Mouse (Mus musculus) myocyte (in vitro differentiated cells): Measurements from ENCODE around the gene Akr1c14. TPM values are rescaled to one million over a fixed set of nuclear protein-coding genes. Genes with fewer than 3 reads are reported as not detected.

ENCODE experiments used
- H3K27me3 ChIP-seq: one replicate; pipeline ENCODE4 v1.6.1; 2011; ENCODE audit not compliant: control insufficient read depth, insufficient read depth, insufficient read length
- H3K36me3 ChIP-seq: one replicate; pipeline ENCODE4 v1.6.1; 2011; ENCODE audit not compliant: control insufficient read depth, insufficient read depth
- H3K4me2 ChIP-seq: one replicate; pipeline ENCODE4 v1.6.1; 2011; ENCODE audit warnings: low read depth, control low read depth
- H3K4me3 ChIP-seq: one replicate; pipeline ENCODE4 v1.5.1; 2011; ENCODE audit warnings: mild to moderate bottlenecking, control low read depth, moderate library complexity
- H3K79me2 ChIP-seq: one replicate; pipeline ENCODE4 v1.6.1; 2011; ENCODE audit not compliant: control insufficient read depth, insufficient read depth
- H3ac ChIP-seq: one replicate; pipeline ENCODE4 v1.6.1; 2011; ENCODE audit not compliant: control insufficient read depth, insufficient read length
- CEBPB ChIP-seq: IDR thresholded peaks from 2 replicates; pipeline ENCODE4 v1.6.1; 2011; ENCODE audit warnings: mild to moderate bottlenecking, moderate library complexity; ENCODE audit not compliant: poor library complexity, insufficient read depth, severe bottlenecking
- E2F4 ChIP-seq: IDR thresholded peaks from one replicate; pipeline ENCODE4 v1.6.1; 2011; ENCODE audit warnings: mild to moderate bottlenecking, control low read depth, moderate library complexity; ENCODE audit not compliant: insufficient read depth
- MAX ChIP-seq: IDR thresholded peaks from one replicate; pipeline ENCODE4 v1.6.1; 2011; ENCODE audit warnings: low read depth, mild to moderate bottlenecking, control low read depth
- MYOD1 ChIP-seq, 3 experiments: IDR thresholded peaks; one replicate each; pipeline ENCODE4 v1.6.1; 2011; ENCODE audit warnings: control low read depth in 2 of 3, low read depth in 2 of 3, mild to moderate bottlenecking in 2 of 3, moderate library complexity in 1 of 3; ENCODE audit not compliant: insufficient read length in 2 of 3, control insufficient read depth in 1 of 3
- MYOG ChIP-seq, 3 experiments: IDR thresholded peaks; one replicate each; pipeline ENCODE4 v1.6.1; 2011; ENCODE audit warnings: control low read depth in 2 of 3, low read depth in 2 of 3, mild to moderate bottlenecking in 2 of 3; ENCODE audit not compliant: insufficient read length in 2 of 3, control insufficient read depth in 1 of 3, insufficient read depth in 1 of 3
- POLR2A ChIP-seq: IDR thresholded peaks from one replicate; pipeline ENCODE4 v1.6.1; 2011; ENCODE audit warnings: low read depth, mild to moderate bottlenecking, control low read depth, moderate library complexity; ENCODE audit not compliant: insufficient read length
- POLR2AphosphoS2 ChIP-seq: IDR thresholded peaks from one replicate; pipeline ENCODE4 v1.6.1; 2011; ENCODE audit warnings: low read depth, control low read depth; ENCODE audit not compliant: insufficient read length
- REST ChIP-seq: IDR thresholded peaks from one replicate; pipeline ENCODE4 v1.6.1; 2011; ENCODE audit warnings: mild to moderate bottlenecking, control low read depth, moderate library complexity; ENCODE audit not compliant: insufficient read depth, insufficient read length
- SRF ChIP-seq: IDR thresholded peaks from one replicate; pipeline ENCODE4 v1.6.1; 2011; ENCODE audit warnings: low read depth; ENCODE audit not compliant: control insufficient read depth, insufficient read length
- TCF12 ChIP-seq: IDR thresholded peaks from one replicate; pipeline ENCODE4 v1.6.1; 2011; ENCODE audit warnings: mild to moderate bottlenecking, control low read depth; ENCODE audit not compliant: poor library complexity, insufficient read depth, severe bottlenecking
- TCF3 ChIP-seq: IDR thresholded peaks from one replicate; pipeline ENCODE4 v1.6.1; 2011; ENCODE audit warnings: low read depth, control low read depth; ENCODE audit not compliant: insufficient read length
- USF1 ChIP-seq: IDR thresholded peaks from one replicate; pipeline ENCODE4 v1.6.1; 2011; ENCODE audit warnings: low read depth, mild to moderate bottlenecking, control low read depth, moderate library complexity
- polyA plus RNA-seq: library from polyadenylated mRNA; unstranded; fragments of >200 nt; fragmentation: generic; extraction: Trizol; gene quantifications from one replicate; pipeline ENCODE4 v1.2.1, GENCODE M21; 2012; ENCODE audit warnings: missing spikeins

Akr1c14 gene
- 0.05 TPM for polyA plus RNA-seq

GRCm38 (mm10) chr13:4048719-4049118 lies at the start of gene Akr1c14:
Gene Akr1c14 (plus strand): TSS chr13:4049011.
- TF ChIP-seq REST, result no peak
- TF ChIP-seq USF1, result no peak
- no peak for TF ChIP-seq E2F4
- no peak for TF ChIP-seq POLR2A
- no peak for TF ChIP-seq MYOG (IDR thresholded peaks at IDR 0.05; ENCODE audit: control insufficient read depth in 1 of 3, insufficient read depth in 1 of 3, insufficient read length in 2 of 3, low read depth in 2 of 3)
- TF ChIP-seq TCF3, result no peak
- TF ChIP-seq TCF12, result no peak
- no peaks in the 10 kb centered on the region for H3K79me2 ChIP-seq
- no peak within 1 kb of the TSS for H3K4me3 ChIP-seq
- no peak within 1 kb of the TSS for H3ac ChIP-seq
- H3K36me3 ChIP-seq, result no peaks in the 10 kb centered on the region
- no peak within 1 kb of the TSS for H3K4me2 ChIP-seq
- H3K27me3 ChIP-seq, result no peaks in the 10 kb centered on the region

- no peaks in the 10 kb centered on the region for H3K27me3 ChIP-seq
- no peak overlapping the region for H3K4me2 ChIP-seq
- no peak for TF ChIP-seq POLR2AphosphoS2
- TF ChIP-seq POLR2A, result no peak
- no peak for TF ChIP-seq REST
- TF ChIP-seq TCF3, result no peak
- no peak for TF ChIP-seq MYOD1 (IDR thresholded peaks at IDR 0.05; ENCODE audit: control insufficient read depth in 1 of 3, insufficient read length in 2 of 3, low read depth in 2 of 3)
- TF ChIP-seq TCF12, result no peak
- TF ChIP-seq E2F4, result no peak
- no peak for TF ChIP-seq SRF
- no peak for TF ChIP-seq USF1
- no peak for TF ChIP-seq MAX
- TF ChIP-seq CEBPB, result no peak
- no peak for TF ChIP-seq MYOG (IDR thresholded peaks at IDR 0.05; ENCODE audit: control insufficient read depth in 1 of 3, insufficient read depth in 1 of 3, insufficient read length in 2 of 3, low read depth in 2 of 3)
- no peaks in the 10 kb centered on the region for H3K36me3 ChIP-seq
- H3ac ChIP-seq, result no peak overlapping the region
- no peak overlapping the region for H3K4me3 ChIP-seq
- no peaks in the 10 kb centered on the region for H3K79me2 ChIP-seq
Measured at GRCm38 (mm10) chr13:4001687-4002086, 47.1 kb upstream of the Akr1c14 start.

- Histone ChIP-seq H3K79me2 (no peaks in the 10 kb centered on the region), H3K36me3 (no peaks in the 10 kb centered on the region), H3K27me3 (no peaks in the 10 kb centered on the region), H3K4me3 (no peak overlapping the region), H3K4me2 (no peak overlapping the region), H3ac (no peak overlapping the region)
- no peak for TF ChIP-seq POLR2AphosphoS2
- TF ChIP-seq E2F4, result no peak
- no peak for TF ChIP-seq MYOG (IDR thresholded peaks at IDR 0.05; ENCODE audit: control insufficient read depth in 1 of 3, insufficient read depth in 1 of 3, insufficient read length in 2 of 3, low read depth in 2 of 3)
- no peak for TF ChIP-seq MYOD1 (IDR thresholded peaks at IDR 0.05; ENCODE audit: control insufficient read depth in 1 of 3, insufficient read length in 2 of 3, low read depth in 2 of 3)
- TF ChIP-seq REST, result no peak
- TF ChIP-seq CEBPB, result no peak
- no peak for TF ChIP-seq USF1
- TF ChIP-seq TCF3, result no peak
- TF ChIP-seq TCF12, result no peak
- no peak for TF ChIP-seq POLR2A
- no peak for TF ChIP-seq MAX
- no peak for TF ChIP-seq SRF
Measured at GRCm38 (mm10) chr13:4010784-4011183, 38.0 kb upstream of the Akr1c14 start.

- no peak overlapping the region for H3ac ChIP-seq
- no peaks in the 10 kb centered on the region for H3K27me3 ChIP-seq
- no peaks in the 10 kb centered on the region for H3K79me2 ChIP-seq
- H3K36me3 ChIP-seq, result no peaks in the 10 kb centered on the region
- TF ChIP-seq POLR2A, result no peak
- no peak for TF ChIP-seq POLR2AphosphoS2
- TF ChIP-seq MYOD1 (IDR thresholded peaks at IDR 0.05; ENCODE audit: control insufficient read depth in 1 of 3, insufficient read length in 2 of 3, low read depth in 2 of 3), result no peak
- TF ChIP-seq MAX, result no peak
- no peak for TF ChIP-seq SRF
- no peak for TF ChIP-seq USF1
- TF ChIP-seq REST, result no peak
- no peak for TF ChIP-seq TCF3
- no peak for TF ChIP-seq TCF12
- TF ChIP-seq CEBPB, result no peak
- TF ChIP-seq MYOG (IDR thresholded peaks at IDR 0.05; ENCODE audit: control insufficient read depth in 1 of 3, insufficient read depth in 1 of 3, insufficient read length in 2 of 3, low read depth in 2 of 3), result no peak
- H3K4me2 ChIP-seq, result no peak overlapping the region
- no peak overlapping the region for H3K4me3 ChIP-seq
Measured at GRCm38 (mm10) chr13:4013811-4014210, 35.0 kb upstream of the Akr1c14 start.

- Histone ChIP-seq H3K4me3 (no peak overlapping the region), H3K36me3 (no peaks in the 10 kb centered on the region), H3K79me2 (no peaks in the 10 kb centered on the region), H3K4me2 (no peak overlapping the region), H3K27me3 (no peaks in the 10 kb centered on the region), H3ac (no peak overlapping the region)
- TF ChIP-seq MYOG (IDR thresholded peaks at IDR 0.05; ENCODE audit: control insufficient read depth in 1 of 3, insufficient read depth in 1 of 3, insufficient read length in 2 of 3, low read depth in 2 of 3), result no peak
- no peak for TF ChIP-seq CEBPB
- TF ChIP-seq E2F4, result no peak
- no peak for TF ChIP-seq REST
- no peak for TF ChIP-seq TCF12
- TF ChIP-seq POLR2AphosphoS2, result no peak
- no peak for TF ChIP-seq MYOD1 (IDR thresholded peaks at IDR 0.05; ENCODE audit: control insufficient read depth in 1 of 3, insufficient read length in 2 of 3, low read depth in 2 of 3)
- TF ChIP-seq MAX, result no peak
- no peak for TF ChIP-seq TCF3
- TF ChIP-seq POLR2A, result no peak
- TF ChIP-seq USF1, result no peak
- no peak for TF ChIP-seq SRF
Measured at GRCm38 (mm10) chr13:4029897-4030296, 18.9 kb upstream of the Akr1c14 start.
